Mouse (Mus musculus): ENCODE measurements around the gene Ss18l1.

The Ss18l1 gene

GRCm38 (mm10) chr2:180034753-180035152 is 7.6 kb upstream of the Ss18l1 start:
- no peak for DNase-seq (ENCODE audit: low spot score)

- DNase-seq (ENCODE audit: low spot score) = no peak
Measured at GRCm38 (mm10) chr2:180040406-180040805, 1.9 kb upstream of the Ss18l1 start.

- DNase-seq (ENCODE audit: low spot score) = no peak
Measured at GRCm38 (mm10) chr2:180041577-180042255, 593 bp upstream of the Ss18l1 start.

GRCm38 (mm10) chr2:180042858-180043515 is 678 bp downstream of the Ss18l1 start:
- DNase-seq (ENCODE audit: low spot score) = no peak

GRCm38 (mm10) chr2:180045283-180045682 is 3.0 kb downstream of the Ss18l1 start:
- peak; percentile 73 for DNase-seq (ENCODE audit: low spot score)

- DNase-seq (ENCODE audit: low spot score) = no peak
Measured at GRCm38 (mm10) chr2:180047580-180047979, 5.3 kb downstream of the Ss18l1 start.

- DNase-seq (ENCODE audit: low spot score) = no peak
Measured at GRCm38 (mm10) chr2:180047980-180048635, 5.8 kb downstream of the Ss18l1 start.

- peak; percentile 84 for DNase-seq (ENCODE audit: low spot score)
Measured at GRCm38 (mm10) chr2:180050986-180051385, 8.7 kb downstream of the Ss18l1 start.

- no peak for DNase-seq (ENCODE audit: low spot score)
Measured at GRCm38 (mm10) chr2:180051986-180052733, 9.9 kb downstream of the Ss18l1 start.

- DNase-seq (ENCODE audit: low spot score) = no peak
Measured at GRCm38 (mm10) chr2:180053001-180053400, 10.7 kb downstream of the Ss18l1 start.

- DNase-seq (ENCODE audit: low spot score) = no peak
Measured at GRCm38 (mm10) chr2:180063338-180064131, 21.2 kb downstream of the Ss18l1 start.

GRCm38 (mm10) chr2:180069770-180070480 is 27.6 kb downstream of the Ss18l1 start:
- no peak for DNase-seq (ENCODE audit: low spot score)

- peak; percentile 95 for DNase-seq (ENCODE audit: low spot score)
Measured at GRCm38 (mm10) chr2:180070481-180071453, 28.5 kb downstream of the Ss18l1 start, which contains the start of gene Mtg2. Mtg2 (plus strand) TSS chr2:180070588.

- no peak for DNase-seq (ENCODE audit: low spot score)
Measured at GRCm38 (mm10) chr2:180071671-180072070, 29.4 kb downstream of the Ss18l1 start.

GRCm38 (mm10) chr2:180072886-180073285 is 30.6 kb downstream of the Ss18l1 start:
- DNase-seq (ENCODE audit: low spot score) = no peak

- DNase-seq (ENCODE audit: low spot score) = no peak
Measured at GRCm38 (mm10) chr2:180077622-180078021, 35.3 kb downstream of the Ss18l1 start.

GRCm38 (mm10) chr2:180080680-180081079 is 38.4 kb downstream of the Ss18l1 start:
- DNase-seq (ENCODE audit: low spot score) = peak; percentile 48

GRCm38 (mm10) chr2:180083063-180083462 is 40.8 kb downstream of the Ss18l1 start:
- DNase-seq (ENCODE audit: low spot score) = no peak

- no peak for DNase-seq (ENCODE audit: low spot score)
Measured at GRCm38 (mm10) chr2:180084565-180084964, 42.3 kb downstream of the Ss18l1 start.
